Mouse (Mus musculus) layer of hippocampus, adult 11-12 months (tissue): ENCODE data around the gene Adcy2.

Source experiments
- DNase-seq: peaks from one replicate; pipeline ENCODE4 v3.0.0; 2022; ENCODE audit warnings: low spot score

Gene Adcy2

GRCm38 (mm10) chr13:68820858-68821579 lies 178.3 kb downstream of the Adcy2 start:
- DNase-seq: no peak

- DNase-seq: peak; percentile 81
Measured at GRCm38 (mm10) chr13:68815704-68816477, 183.4 kb downstream of the Adcy2 start.

- no peak for DNase-seq
Measured at GRCm38 (mm10) chr13:68811185-68811584, 188.2 kb downstream of the Adcy2 start.

GRCm38 (mm10) chr13:68799777-68800176 lies 199.6 kb downstream of the Adcy2 start:
- DNase-seq: no peak

GRCm38 (mm10) chr13:68793286-68793685 lies 206.1 kb downstream of the Adcy2 start:
- no peak for DNase-seq

- peak; percentile 24 for DNase-seq
Measured at GRCm38 (mm10) chr13:68787286-68788061, 211.9 kb downstream of the Adcy2 start.

GRCm38 (mm10) chr13:68783096-68783495 lies 216.2 kb downstream of the Adcy2 start:
- no peak for DNase-seq

GRCm38 (mm10) chr13:68778011-68778672 lies 221.2 kb downstream of the Adcy2 start:
- DNase-seq: no peak

- DNase-seq: no peak
Measured at GRCm38 (mm10) chr13:68773599-68774211, 225.6 kb downstream of the Adcy2 start.

- DNase-seq: no peak
Measured at GRCm38 (mm10) chr13:68768588-68768987, 230.8 kb downstream of the Adcy2 start.

- DNase-seq: no peak
Measured at GRCm38 (mm10) chr13:68765896-68766578, 233.3 kb downstream of the Adcy2 start.

- DNase-seq: no peak
Measured at GRCm38 (mm10) chr13:68764614-68765013, 234.7 kb downstream of the Adcy2 start.

- DNase-seq: peak; percentile 45
Measured at GRCm38 (mm10) chr13:68749801-68750200, 249.5 kb downstream of the Adcy2 start.

- no peak for DNase-seq
Measured at GRCm38 (mm10) chr13:68749370-68749769, 250.0 kb downstream of the Adcy2 start.

- no peak for DNase-seq
Measured at GRCm38 (mm10) chr13:68745426-68745825, 253.9 kb downstream of the Adcy2 start.

GRCm38 (mm10) chr13:68712661-68713060 lies 286.7 kb downstream of the Adcy2 start:
- DNase-seq: no peak

- peak; percentile 70 for DNase-seq
Measured at GRCm38 (mm10) chr13:68707296-68707747, 292.0 kb downstream of the Adcy2 start.

GRCm38 (mm10) chr13:68684919-68685318 lies 314.4 kb downstream of the Adcy2 start:
- no peak for DNase-seq

GRCm38 (mm10) chr13:68680429-68680828 lies 318.9 kb downstream of the Adcy2 start:
- no peak for DNase-seq

GRCm38 (mm10) chr13:68642786-68643185 lies 356.6 kb downstream of the Adcy2 start:
- no peak for DNase-seq

GRCm38 (mm10) chr13:68627041-68627440 lies 372.3 kb downstream of the Adcy2 start:
- no peak for DNase-seq
